Mouse (Mus musculus) cortical plate, adult 2 months (tissue): Measurements from ENCODE around the gene Snx4.

Experiments used
- CTCF ChIP-seq: fragments of 200-500 bp; IDR thresholded peaks from 2 replicates; pipeline ENCODE4 v1.5.1; 2011; ENCODE audit warnings: mild to moderate bottlenecking, control low read depth, low read length; ENCODE audit not compliant: insufficient read depth; ENCODE audit errors: extremely low read depth
- POLR2A ChIP-seq: fragments of 200-500 bp; IDR thresholded peaks from 2 replicates; pipeline ENCODE4 v1.6.1; 2011; ENCODE audit warnings: mild to moderate bottlenecking, low read length, control low read depth; ENCODE audit not compliant: insufficient read depth; ENCODE audit errors: extremely low read depth

DNA sequence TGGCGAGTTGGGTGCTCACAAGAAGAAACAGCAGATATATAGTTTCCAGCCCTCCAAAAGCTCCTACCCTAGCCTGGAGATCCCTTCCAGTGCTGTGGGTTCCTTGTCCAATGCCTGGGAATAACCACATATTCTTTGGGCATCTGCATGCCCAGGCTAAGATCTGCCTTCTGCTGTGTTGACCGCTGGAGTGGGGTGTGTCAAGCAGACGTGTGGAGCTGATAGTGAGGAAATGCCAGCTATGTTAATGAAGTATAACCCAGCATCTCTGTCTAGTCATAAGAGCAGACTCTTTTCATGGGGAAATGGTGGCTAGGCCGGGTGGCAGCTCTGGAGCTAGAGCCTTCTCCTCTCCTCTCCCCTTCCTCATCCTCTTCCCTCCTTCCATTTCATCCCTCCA lies 64.4 kb downstream of the Snx4 start:
- TF ChIP-seq CTCF, result no peak
- no peak for TF ChIP-seq POLR2A
